Mouse (Mus musculus) spleen, adult 2 months (tissue): ENCODE results near the gene Smyd2.

Experiments used
- CTCF ChIP-seq: fragments of 200-500 bp; IDR thresholded peaks from 2 replicates; pipeline ENCODE4 v1.5.1; 2011; ENCODE audit warnings: mild to moderate bottlenecking, inconsistent platforms; ENCODE audit not compliant: insufficient read depth, insufficient read length, insufficient replicate concordance; ENCODE audit errors: extremely low read depth
- POLR2A ChIP-seq: fragments of 200-500 bp; IDR thresholded peaks from 2 replicates; pipeline ENCODE4 v1.6.1; 2011; ENCODE audit warnings: low read depth, low read length, inconsistent platforms

DNA sequence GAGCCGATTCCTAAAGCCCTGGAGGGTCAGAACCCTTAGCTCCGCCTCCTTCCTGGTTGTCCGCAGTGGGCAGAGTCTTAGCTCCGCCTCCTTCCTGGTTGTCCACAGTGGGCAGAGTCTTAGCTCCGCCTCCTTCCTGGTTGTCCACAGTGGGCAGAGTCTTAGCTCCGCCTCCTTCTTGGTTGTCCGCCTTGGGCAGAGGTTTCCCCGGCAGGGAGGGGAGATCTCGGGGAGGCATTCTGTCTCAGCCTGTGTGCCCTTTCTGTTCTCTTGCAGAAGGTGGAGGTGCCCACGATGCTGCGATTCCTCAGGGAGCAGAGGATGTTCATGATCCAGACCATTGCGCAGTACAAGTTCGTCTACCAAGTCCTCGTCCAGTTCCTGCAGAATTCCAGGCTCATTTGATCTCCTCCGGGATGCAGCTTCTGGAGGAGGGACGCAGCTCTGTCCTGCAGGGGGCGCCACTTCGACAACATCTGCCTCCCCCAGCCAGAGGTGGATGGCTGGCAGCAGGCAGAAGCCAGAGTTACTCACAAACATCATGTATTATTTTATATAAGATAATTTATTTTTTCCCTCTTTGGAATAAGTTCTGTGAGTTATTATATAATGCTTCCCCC is 52.4 kb downstream of the Smyd2 start:
- TF ChIP-seq CTCF (peak; percentile 26; the same call in 1 of the 2 replicates), POLR2A (no peak)
